ENCODE assay signal across 23 mouse cellular contexts in the genomic region with DNA sequence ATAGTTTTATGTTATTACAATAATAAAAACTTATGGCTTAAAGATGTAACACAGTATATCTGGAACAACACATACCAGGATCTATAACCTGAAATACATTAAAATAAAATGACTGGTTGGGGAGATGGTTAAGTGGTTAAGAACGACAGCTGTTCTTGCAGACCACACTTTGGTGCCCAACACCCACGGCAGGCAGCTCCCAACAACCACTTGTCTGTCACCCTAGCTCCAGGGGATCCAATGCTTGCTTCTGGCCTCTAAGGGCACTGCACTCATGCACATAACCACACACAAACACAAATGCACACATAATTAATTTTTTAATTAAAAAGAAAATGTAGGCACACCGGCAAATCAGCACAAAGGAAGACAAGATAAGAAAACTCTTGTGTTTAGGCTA. TPM values are rescaled to one million over a fixed set of nuclear protein-coding genes. Genes with fewer than 3 reads are reported as not detected.
DNase-seq lines count a peak whose midpoint lies in the region; ATAC-seq and TF ChIP-seq lines count a peak whose summit lies in the region.
"Had no signal": no experiment of that assay in that cellular context is flagged by ENCODE, and none has a peak within 500 bp of the region (broad histone marks: within the 10 kb centered on the region; RNA-seq: fewer than 3 reads in every experiment).

No protein-coding gene starts in this region.

- H3K79me2 ChIP-seq in MEL (ENCODE audit: control insufficient read depth, insufficient read depth, low read length, poor library complexity) (no peaks in the 10 kb centered on the region), myocyte (ENCODE audit: control insufficient read depth, insufficient read depth) (no peaks in the 10 kb centered on the region)

- no peak for TF ChIP-seq CTCF in MEL (IDR thresholded peaks at IDR 0.05 in 2 of 3, conservative IDR thresholded peaks at IDR 0.05 in 1 of 3; ENCODE audit: control insufficient read depth in 1 of 3, insufficient read depth in 1 of 3, low read depth in 2 of 3, low read length in 3 of 3, poor library complexity in 1 of 3, severe bottlenecking in 1 of 3)

- H3K36me3 ChIP-seq in heart, embryonic 10.5 days, result peaks cover 90% of the 10 kb centered on the region
- H3K36me3 ChIP-seq in midbrain, embryonic 11.5 days (ENCODE audit: control insufficient read depth, insufficient read depth, low read length), result peaks cover 34% of the 10 kb centered on the region
- peaks cover 90% of the 10 kb centered on the region for H3K36me3 ChIP-seq in midbrain, embryonic 13.5 days
- peaks cover 6 to 22% of the 10 kb centered on the region in 2 experiments; a peak in 3 of 4 replicates for H3K36me3 ChIP-seq in MEL (ENCODE audit: control insufficient read depth in 1 of 2, insufficient read depth in 2 of 2, low read length in 2 of 2)
- H3K36me3 ChIP-seq in myocyte (ENCODE audit: control insufficient read depth, insufficient read depth), result peaks cover 30% of the 10 kb centered on the region

- DNase-seq in heart, adult 11 months, result peak; percentile 74
- DNase-seq in heart, embryonic 10.5 days (ENCODE audit: low spot score), result no peak
- DNase-seq in midbrain, embryonic 11.5 days (ENCODE audit: low spot score, missing footprints), result peak; percentile 56
- DNase-seq in MEL (ENCODE audit: low read depth, low spot score), result no peak
- DNase-seq in kidney, postnatal 14 days, result no peak
- DNase-seq in thymus, adult 18-20 months, result no peak
- DNase-seq: adrenal gland, adult 2 months; adrenal gland, adult 8-10 months; adrenal gland, postnatal 10 days; adrenal gland, postnatal 14 days; adrenal gland, postnatal 25 days; adrenal gland, postnatal 36 days; B cell, adult 2 months; cerebellum, adult 11 months; cerebellum, adult 11-12 months; cerebellum, adult 18-20 months had no signal

- H3K4me1 ChIP-seq in heart, embryonic 10.5 days, result no peaks in the 10 kb centered on the region
- H3K4me1 ChIP-seq in midbrain, embryonic 11.5 days (ENCODE audit: control insufficient read depth, insufficient read depth, low read length), result no peaks in the 10 kb centered on the region
- H3K4me1 ChIP-seq in midbrain, embryonic 13.5 days (replicated peaks), result 0 out of 2 replicates have a peak, but pooled peaks cover 4% of the 10 kb centered on the region
- peaks cover 2 to 4% of the 10 kb centered on the region in 2 experiments; a peak in 2 of 4 replicates for H3K4me1 ChIP-seq in MEL (ENCODE audit: control insufficient read depth in 1 of 2, insufficient read depth in 2 of 2, low read length in 2 of 2)

- TF ChIP-seq POLR2A in MEL (IDR thresholded peaks at IDR 0.05; ENCODE audit: control insufficient read depth in 1 of 2, insufficient read depth in 1 of 2, low read depth in 1 of 2, low read length in 2 of 2, poor library complexity in 1 of 2) (0 out of 4 replicates have a peak, but pooled peaks of 1 of the 2 experiments have one; percentile 23), myocyte (IDR thresholded peaks at IDR 0.05; ENCODE audit: insufficient read length, low read depth) (no peak)

- H3K9me3 ChIP-seq in heart, embryonic 10.5 days, result no peaks in the 10 kb centered on the region
- no peaks in the 10 kb centered on the region for H3K9me3 ChIP-seq in midbrain, embryonic 11.5 days (ENCODE audit: control insufficient read depth, low read length)
- no peaks in the 10 kb centered on the region for H3K9me3 ChIP-seq in midbrain, embryonic 13.5 days
- no peaks in the 10 kb centered on the region for H3K9me3 ChIP-seq in MEL (replicated peaks; ENCODE audit: insufficient read depth, low read length)
- H3K9me3 ChIP-seq: G1E had no signal

- H3K27ac ChIP-seq in heart, embryonic 10.5 days, result no peak overlapping the region
- H3K27ac ChIP-seq in midbrain, embryonic 11.5 days (ENCODE audit: low read depth, low read length), result no peak overlapping the region
- H3K27ac ChIP-seq in midbrain, embryonic 13.5 days, result no peak overlapping the region
- no peak overlapping the region for H3K27ac ChIP-seq in MEL (ENCODE audit: control insufficient read depth, low read depth, low read length)

- WGBS in heart, embryonic 10.5 days, result 82% methylated on average over 3 of the region's 3 CpGs
- 96% methylated on average over 3 of the region's 3 CpGs for WGBS in midbrain, embryonic 11.5 days
- 92% methylated on average over 3 of the region's 3 CpGs for WGBS in midbrain, embryonic 13.5 days

- TF ChIP-seq EP300 in MEL (IDR thresholded peaks at IDR 0.05; ENCODE audit: low read depth in 1 of 2, low read length in 2 of 2), result no peak

- H3K27me3 ChIP-seq in heart, embryonic 10.5 days (ENCODE audit: insufficient read depth, poor library complexity, severe bottlenecking), result no peaks in the 10 kb centered on the region
- no peaks in the 10 kb centered on the region for H3K27me3 ChIP-seq in midbrain, embryonic 11.5 days (ENCODE audit: control insufficient read depth, insufficient read depth, low read length)
- H3K27me3 ChIP-seq in midbrain, embryonic 13.5 days, result no peaks in the 10 kb centered on the region
- no peaks in the 10 kb centered on the region for H3K27me3 ChIP-seq in MEL (ENCODE audit: control insufficient read depth in 1 of 2, insufficient read depth in 2 of 2, low read length in 2 of 2)
- H3K27me3 ChIP-seq in myocyte (ENCODE audit: control insufficient read depth, insufficient read depth, insufficient read length), result no peaks in the 10 kb centered on the region
- H3K27me3 ChIP-seq: CH12.LX, Patski had no signal

- H3K4me2 ChIP-seq in midbrain, embryonic 11.5 days, result no peak overlapping the region
- H3K4me2 ChIP-seq in midbrain, embryonic 13.5 days (replicated peaks), result no peak overlapping the region
- H3K4me2 ChIP-seq in myocyte (ENCODE audit: low read depth), result no peak overlapping the region

- H3K9ac ChIP-seq in midbrain, embryonic 11.5 days (ENCODE audit: low read length), result no peak overlapping the region
- no peak overlapping the region for H3K9ac ChIP-seq in midbrain, embryonic 13.5 days (replicated peaks)
- H3K9ac ChIP-seq in MEL (ENCODE audit: control insufficient read depth, low read depth, low read length, poor library complexity, severe bottlenecking), result no peak overlapping the region

- ATAC-seq in midbrain, embryonic 11.5 days (ENCODE audit: low FRiP score), result no peak
- no peak for ATAC-seq in midbrain, embryonic 13.5 days
- ATAC-seq: activated CD4-positive, CD25-positive, alpha-beta regulatory T cell, adult 4 months; CD4-positive, CD25-positive, alpha-beta regulatory T cell, adult 4 months; Patski had no signal

- no peak overlapping the region for H3ac ChIP-seq in myocyte (ENCODE audit: control insufficient read depth, insufficient read length)

- no peak for TF ChIP-seq RAD21 in MEL (IDR thresholded peaks at IDR 0.05; ENCODE audit: low read depth, low read length)

- H3K4me3 ChIP-seq in heart, embryonic 10.5 days, result no peak overlapping the region
- no peak overlapping the region for H3K4me3 ChIP-seq in midbrain, embryonic 11.5 days (ENCODE audit: low read depth, low read length)
- no peak overlapping the region for H3K4me3 ChIP-seq in midbrain, embryonic 13.5 days (replicated peaks)
- H3K4me3 ChIP-seq in MEL (ENCODE audit: control insufficient read depth in 1 of 2, insufficient read depth in 1 of 2, low read depth in 2 of 2, low read length in 2 of 2) (no peak overlapping the region), myocyte (no peak overlapping the region)

TF ChIP-seq in MEL, 35 proteins besides CTCF, POLR2A, EP300 and RAD21:
- TF ChIP-seq MAZ (IDR thresholded peaks at IDR 0.05; ENCODE audit: low read depth, low read length), result no peak
- peak; percentile 46 for TF ChIP-seq GATA1 (IDR thresholded peaks at IDR 0.05; ENCODE audit: low read depth, low read length)

TF ChIP-seq in myocyte, 11 proteins besides CTCF, POLR2A, EP300 and RAD21:
- TF ChIP-seq SRF (IDR thresholded peaks at IDR 0.05; ENCODE audit: control insufficient read depth, insufficient read length, low read depth) (no peak), E2F4 (IDR thresholded peaks at IDR 0.05; ENCODE audit: insufficient read depth) (no peak), USF1 (IDR thresholded peaks at IDR 0.05; ENCODE audit: low read depth) (no peak), MYOD1 (IDR thresholded peaks at IDR 0.05; ENCODE audit: control insufficient read depth in 1 of 3, insufficient read length in 2 of 3, low read depth in 2 of 3) (peak in 2 of 3 experiments; percentile 71 to 87), POLR2AphosphoS2 (IDR thresholded peaks at IDR 0.05; ENCODE audit: insufficient read length, low read depth) (no peak), MAX (IDR thresholded peaks at IDR 0.05; ENCODE audit: low read depth) (no peak), MYOG (IDR thresholded peaks at IDR 0.05; ENCODE audit: control insufficient read depth in 1 of 3, insufficient read depth in 1 of 3, insufficient read length in 2 of 3, low read depth in 2 of 3) (peak in 2 of 3 experiments; percentile 31 to 85), TCF3 (IDR thresholded peaks at IDR 0.05; ENCODE audit: insufficient read length, low read depth) (no peak)

RNA-seq across cellular contexts. Expression of a gene that starts 8.4 kb away (rescaled TPM):
- polyA plus RNA-seq in heart, embryonic 10.5 days (2016; fragmentation: Nextera tagmentation; extraction: Ambion mirVana), result 405 and 415 TPM in 2 replicates
- 497 and 528 TPM in 2 replicates for polyA plus RNA-seq in midbrain, embryonic 11.5 days (2014; fragmentation: Nextera tagmentation; extraction: Ambion mirVana)
- 527 and 540 TPM in 2 replicates for polyA plus RNA-seq in midbrain, embryonic 13.5 days (2015; fragmentation: Nextera tagmentation; extraction: Ambion mirVana)
- total RNA-seq in MEL (2012; rRNA removed), result 244 and 262 TPM in 2 replicates
- 100 to 1,000 TPM in 1 of 2 experiments, not detected in 1; 390 TPM for polyA plus RNA-seq in MEL (2012; ENCODE audit: insufficient read depth in 1 of 2, insufficient read length in 2 of 2, low read depth in 1 of 2, low replicate concordance in 2 of 2, missing spikeins in 1 of 2)
- 197 TPM for polyA plus RNA-seq in myocyte (2012; fragmentation: generic; extraction: Trizol)

RNA-seq across cellular contexts. Expression of a gene that starts 33.5 kb away (rescaled TPM):
- 16.6 and 21.3 TPM in 2 replicates for polyA plus RNA-seq in heart, embryonic 10.5 days (2016; fragmentation: Nextera tagmentation; extraction: Ambion mirVana)
- 18.5 and 18.6 TPM in 2 replicates for polyA plus RNA-seq in midbrain, embryonic 11.5 days (2014; fragmentation: Nextera tagmentation; extraction: Ambion mirVana)
- 45.3 and 47.1 TPM in 2 replicates for polyA plus RNA-seq in midbrain, embryonic 13.5 days (2015; fragmentation: Nextera tagmentation; extraction: Ambion mirVana)
- 16.3 and 23.7 TPM in 2 replicates for total RNA-seq in MEL (2012; rRNA removed)
- polyA plus RNA-seq in MEL (2012; ENCODE audit: insufficient read depth in 1 of 2, insufficient read length in 2 of 2, low read depth in 1 of 2, low replicate concordance in 2 of 2, missing spikeins in 1 of 2) (10 to 100 TPM in 1 of 2 experiments, not detected in 1; 24.8 TPM), myocyte (2012; fragmentation: generic; extraction: Trizol) (8.2 TPM)

RNA-seq across cellular contexts. Expression of a gene that starts 37.1 kb away (rescaled TPM):
- 33.6 and 35.3 TPM in 2 replicates for polyA plus RNA-seq in heart, embryonic 10.5 days (2016; fragmentation: Nextera tagmentation; extraction: Ambion mirVana)
- 54.9 and 65.9 TPM in 2 replicates for polyA plus RNA-seq in midbrain, embryonic 11.5 days (2014; fragmentation: Nextera tagmentation; extraction: Ambion mirVana)
- 55.5 and 56.1 TPM in 2 replicates for polyA plus RNA-seq in midbrain, embryonic 13.5 days (2015; fragmentation: Nextera tagmentation; extraction: Ambion mirVana)
- total RNA-seq in MEL (2012; rRNA removed), result 13.9 and 14.8 TPM in 2 replicates
- polyA plus RNA-seq in MEL (2012; ENCODE audit: insufficient read depth in 1 of 2, insufficient read length in 2 of 2, low read depth in 1 of 2, low replicate concordance in 2 of 2, missing spikeins in 1 of 2) (10 to 100 TPM in 1 of 2 experiments, not detected in 1; 27.4 TPM), myocyte (2012; fragmentation: generic; extraction: Trizol) (8.2 TPM)

Comparison
In these comparisons a context has a peak if more than half of its experiments do, and no peak if none do; other contexts are left out.
1. DNase-seq: peak in heart, adult 11 months (single experiment) and midbrain, embryonic 11.5 days (single experiment); none in heart, embryonic 10.5 days (single experiment), MEL (single experiment), kidney, postnatal 14 days (single experiment) and thymus, adult 18-20 months (0 of 2).